Mouse (Mus musculus): ENCODE measurements at regions not wholly inside any gene's neighbourhood (a gene's known extent, or its start where the extent isn't known, plus 50 kb on each side); places are given as distances from the start of the nearest gene placed in this dataset.

GRCm38 (mm10) chr3:62985033-62985432 is 256.3 kb upstream of the Mme start:
- H3K36me3 ChIP-seq (ENCODE audit: insufficient read depth, low read length) = no peaks in the 10 kb centered on the region
- no peak for TF ChIP-seq POU5F1 (IDR thresholded peaks at IDR 0.05; ENCODE audit: borderline replicate concordance, low read length)
- H3K4me1 ChIP-seq (replicated peaks; ENCODE audit: low read depth, low read length) = no peaks in the 10 kb centered on the region
- H3K4me3 ChIP-seq (replicated peaks; ENCODE audit: low read length) = no peak overlapping the region
- H3K9me3 ChIP-seq (ENCODE audit: low read length) = no peaks in the 10 kb centered on the region
- no peaks in the 10 kb centered on the region for H3K27me3 ChIP-seq (ENCODE audit: insufficient read depth, low read length)

GRCm38 (mm10) chr3:62976906-62977305 is 264.4 kb upstream of the Mme start:
- H3K4me3 ChIP-seq (replicated peaks; ENCODE audit: low read length) = no peak overlapping the region
- no peaks in the 10 kb centered on the region for H3K9me3 ChIP-seq (ENCODE audit: low read length)
- H3K36me3 ChIP-seq (ENCODE audit: insufficient read depth, low read length) = no peaks in the 10 kb centered on the region
- H3K4me1 ChIP-seq (replicated peaks; ENCODE audit: low read depth, low read length) = no peaks in the 10 kb centered on the region
- no peaks in the 10 kb centered on the region for H3K27me3 ChIP-seq (ENCODE audit: insufficient read depth, low read length)
- TF ChIP-seq CTCF (conservative IDR thresholded peaks at IDR 0.05; ENCODE audit: low read length) = no peak
- no peak for TF ChIP-seq POU5F1 (IDR thresholded peaks at IDR 0.05; ENCODE audit: borderline replicate concordance, low read length)
- TF ChIP-seq NANOG (IDR thresholded peaks at IDR 0.05; ENCODE audit: borderline replicate concordance, low read length) = no peak

- H3K36me3 ChIP-seq (ENCODE audit: insufficient read depth, low read length) = no peaks in the 10 kb centered on the region
- H3K27me3 ChIP-seq (ENCODE audit: insufficient read depth, low read length) = no peaks in the 10 kb centered on the region
- no peaks in the 10 kb centered on the region for H3K9me3 ChIP-seq (ENCODE audit: low read length)
- TF ChIP-seq CTCF (conservative IDR thresholded peaks at IDR 0.05; ENCODE audit: low read length) (no peak), NANOG (IDR thresholded peaks at IDR 0.05; ENCODE audit: borderline replicate concordance, low read length) (no peak), POU5F1 (IDR thresholded peaks at IDR 0.05; ENCODE audit: borderline replicate concordance, low read length) (no peak)
- no peaks in the 10 kb centered on the region for H3K4me1 ChIP-seq (replicated peaks; ENCODE audit: low read depth, low read length)
- H3K4me3 ChIP-seq (replicated peaks; ENCODE audit: low read length) = no peak overlapping the region
Observed at GRCm38 (mm10) chr3:62963244-62963643, 278.1 kb upstream of the Mme start.

- TF ChIP-seq NANOG (IDR thresholded peaks at IDR 0.05; ENCODE audit: borderline replicate concordance, low read length) (no peak), CTCF (conservative IDR thresholded peaks at IDR 0.05; ENCODE audit: low read length) (no peak), POU5F1 (IDR thresholded peaks at IDR 0.05; ENCODE audit: borderline replicate concordance, low read length) (no peak)
- Histone ChIP-seq H3K9me3 (ENCODE audit: low read length) (no peaks in the 10 kb centered on the region), H3K4me3 (replicated peaks; ENCODE audit: low read length) (no peak overlapping the region), H3K27me3 (ENCODE audit: insufficient read depth, low read length) (no peaks in the 10 kb centered on the region), H3K4me1 (replicated peaks; ENCODE audit: low read depth, low read length) (no peaks in the 10 kb centered on the region), H3K36me3 (ENCODE audit: insufficient read depth, low read length) (no peaks in the 10 kb centered on the region)
Observed at GRCm38 (mm10) chr3:62962608-62963007, 278.7 kb upstream of the Mme start.

- Histone ChIP-seq H3K4me3 (replicated peaks; ENCODE audit: low read length) (no peak overlapping the region), H3K9me3 (ENCODE audit: low read length) (peaks cover 18% of the 10 kb centered on the region), H3K27me3 (ENCODE audit: insufficient read depth, low read length) (no peaks in the 10 kb centered on the region), H3K4me1 (replicated peaks; ENCODE audit: low read depth, low read length) (no peaks in the 10 kb centered on the region), H3K36me3 (ENCODE audit: insufficient read depth, low read length) (no peaks in the 10 kb centered on the region)
- TF ChIP-seq NANOG (IDR thresholded peaks at IDR 0.05; ENCODE audit: borderline replicate concordance, low read length) = no peak
- no peak for TF ChIP-seq POU5F1 (IDR thresholded peaks at IDR 0.05; ENCODE audit: borderline replicate concordance, low read length)
Observed at GRCm38 (mm10) chr3:62945356-62945755, 296.0 kb upstream of the Mme start.

- Histone ChIP-seq H3K27me3 (ENCODE audit: insufficient read depth, low read length) (no peaks in the 10 kb centered on the region), H3K4me3 (replicated peaks; ENCODE audit: low read length) (no peak overlapping the region), H3K4me1 (replicated peaks; ENCODE audit: low read depth, low read length) (peaks cover 9% of the 10 kb centered on the region), H3K9me3 (ENCODE audit: low read length) (peaks cover 11% of the 10 kb centered on the region), H3K36me3 (ENCODE audit: insufficient read depth, low read length) (no peaks in the 10 kb centered on the region)
- TF ChIP-seq NANOG (IDR thresholded peaks at IDR 0.05; ENCODE audit: borderline replicate concordance, low read length) (peak; percentile 97), POU5F1 (IDR thresholded peaks at IDR 0.05; ENCODE audit: borderline replicate concordance, low read length) (no peak)
Observed at GRCm38 (mm10) chr3:62938601-62939000, 302.7 kb upstream of the Mme start.

- no peaks in the 10 kb centered on the region for H3K9me3 ChIP-seq (ENCODE audit: low read length)
- TF ChIP-seq POU5F1 (IDR thresholded peaks at IDR 0.05; ENCODE audit: borderline replicate concordance, low read length) = no peak
- peak; percentile 35 for TF ChIP-seq CTCF (conservative IDR thresholded peaks at IDR 0.05; ENCODE audit: low read length)
- no peaks in the 10 kb centered on the region for H3K36me3 ChIP-seq (ENCODE audit: insufficient read depth, low read length)
- no peak overlapping the region for H3K4me3 ChIP-seq (replicated peaks; ENCODE audit: low read length)
- no peaks in the 10 kb centered on the region for H3K4me1 ChIP-seq (replicated peaks; ENCODE audit: low read depth, low read length)
- no peaks in the 10 kb centered on the region for H3K27me3 ChIP-seq (ENCODE audit: insufficient read depth, low read length)
Observed at GRCm38 (mm10) chr3:62924441-62924840, 316.9 kb upstream of the Mme start.

GRCm38 (mm10) chr3:62916899-62917298 is 312.0 kb upstream of the Gpr149 start:
- Histone ChIP-seq H3K4me3 (replicated peaks; ENCODE audit: low read length) (no peak overlapping the region), H3K9me3 (ENCODE audit: low read length) (no peaks in the 10 kb centered on the region), H3K4me1 (replicated peaks; ENCODE audit: low read depth, low read length) (no peaks in the 10 kb centered on the region), H3K27me3 (ENCODE audit: insufficient read depth, low read length) (no peaks in the 10 kb centered on the region), H3K36me3 (ENCODE audit: insufficient read depth, low read length) (no peaks in the 10 kb centered on the region)
- TF ChIP-seq NANOG (IDR thresholded peaks at IDR 0.05; ENCODE audit: borderline replicate concordance, low read length) = no peak
- TF ChIP-seq POU5F1 (IDR thresholded peaks at IDR 0.05; ENCODE audit: borderline replicate concordance, low read length) = no peak
- TF ChIP-seq CTCF (conservative IDR thresholded peaks at IDR 0.05; ENCODE audit: low read length) = no peak

GRCm38 (mm10) chr3:62885104-62885503 is 280.2 kb upstream of the Gpr149 start:
- Histone ChIP-seq H3K27me3 (ENCODE audit: insufficient read depth, low read length) (no peaks in the 10 kb centered on the region), H3K9me3 (ENCODE audit: low read length) (peaks cover 12% of the 10 kb centered on the region), H3K4me3 (replicated peaks; ENCODE audit: low read length) (no peak overlapping the region), H3K36me3 (ENCODE audit: insufficient read depth, low read length) (no peaks in the 10 kb centered on the region), H3K4me1 (replicated peaks; ENCODE audit: low read depth, low read length) (no peaks in the 10 kb centered on the region)
- TF ChIP-seq CTCF (conservative IDR thresholded peaks at IDR 0.05; ENCODE audit: low read length) (no peak), NANOG (IDR thresholded peaks at IDR 0.05; ENCODE audit: borderline replicate concordance, low read length) (no peak), POU5F1 (IDR thresholded peaks at IDR 0.05; ENCODE audit: borderline replicate concordance, low read length) (no peak)

Measured in E14TG2a.4 (cell line).